Mouse (Mus musculus): ENCODE data around the gene Tspan7.

Gene Tspan7

DNA sequence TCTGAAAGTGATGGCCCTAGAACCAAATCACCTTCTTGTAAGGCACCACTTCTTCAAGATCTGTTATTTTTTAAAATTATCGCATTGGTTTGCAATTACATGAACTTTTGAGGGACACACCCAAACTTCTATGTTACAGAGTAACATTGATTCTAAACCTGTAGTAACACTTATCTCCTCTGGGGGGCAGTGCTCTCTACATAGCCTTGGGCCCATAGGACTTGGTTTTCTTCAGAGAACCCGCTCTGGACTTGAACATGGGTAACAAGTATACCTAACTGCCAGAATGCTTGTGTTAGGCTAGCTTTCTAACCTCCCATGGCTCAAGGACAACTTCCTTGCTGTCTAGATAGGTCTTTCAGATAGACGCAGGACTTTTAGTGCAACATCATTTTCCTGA lies 64.8 kb downstream of the Tspan7 start:
- DNase-seq (ENCODE audit: low spot score) = no peak

DNA sequence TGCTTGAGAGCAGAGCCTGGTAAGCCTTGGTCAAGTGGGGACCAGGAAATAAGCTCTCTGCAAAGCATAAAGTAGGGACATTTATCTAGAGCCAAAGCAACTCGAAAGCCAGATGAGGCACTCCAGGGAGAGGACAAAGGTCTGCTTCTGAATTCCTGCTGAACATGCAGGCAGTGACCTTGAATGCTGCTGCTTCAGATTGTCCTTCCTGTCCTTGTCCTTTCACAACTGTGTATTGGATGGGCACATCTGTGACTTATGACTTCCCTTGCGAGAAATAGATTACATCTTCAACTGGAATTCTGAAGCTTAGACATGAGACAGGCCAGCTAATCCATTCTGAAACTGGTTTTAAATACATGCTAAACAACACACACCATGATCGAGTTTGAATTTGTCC lies 71.9 kb downstream of the Tspan7 start:
- DNase-seq (ENCODE audit: low spot score) = no peak

DNA sequence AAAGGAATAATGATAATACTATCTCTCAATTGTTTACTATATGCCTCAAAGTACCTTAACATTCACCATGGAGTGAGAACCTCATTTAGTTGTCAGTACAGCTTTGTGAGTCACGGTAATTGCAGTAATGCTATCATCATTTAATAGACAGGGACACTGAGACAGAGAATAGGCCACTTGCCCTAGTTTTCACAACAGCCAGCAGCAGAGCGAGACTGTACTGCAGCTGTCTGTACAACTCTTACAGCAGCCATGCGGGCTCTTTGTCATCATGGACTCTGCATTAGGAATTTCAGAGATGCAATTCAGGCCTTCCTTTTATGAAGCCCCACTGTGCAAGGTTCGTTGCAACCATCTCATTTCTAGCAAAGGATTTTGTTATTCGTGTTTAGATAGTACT lies 72.6 kb downstream of the Tspan7 start:
- no peak for DNase-seq (ENCODE audit: low spot score)

DNA sequence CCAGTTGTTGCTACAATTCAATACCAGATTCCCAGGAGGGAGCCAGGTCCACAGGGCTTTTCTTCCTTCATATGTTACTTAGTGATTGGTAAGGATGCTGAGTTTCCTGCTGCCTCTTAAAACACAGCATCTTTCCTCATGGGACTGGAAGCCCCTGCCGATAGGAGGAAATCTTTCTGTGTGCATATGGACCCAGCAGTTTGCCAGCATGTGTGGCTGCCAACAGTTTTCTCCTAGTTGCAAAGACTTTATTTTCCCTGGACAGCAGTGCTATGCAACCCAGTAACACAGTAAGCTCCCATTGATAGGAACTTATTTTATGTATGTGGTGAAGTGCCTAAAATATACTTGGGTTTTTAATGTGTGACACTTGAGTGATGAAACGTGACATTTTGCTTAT lies 73.7 kb downstream of the Tspan7 start:
- no peak for DNase-seq (ENCODE audit: low spot score)

DNA sequence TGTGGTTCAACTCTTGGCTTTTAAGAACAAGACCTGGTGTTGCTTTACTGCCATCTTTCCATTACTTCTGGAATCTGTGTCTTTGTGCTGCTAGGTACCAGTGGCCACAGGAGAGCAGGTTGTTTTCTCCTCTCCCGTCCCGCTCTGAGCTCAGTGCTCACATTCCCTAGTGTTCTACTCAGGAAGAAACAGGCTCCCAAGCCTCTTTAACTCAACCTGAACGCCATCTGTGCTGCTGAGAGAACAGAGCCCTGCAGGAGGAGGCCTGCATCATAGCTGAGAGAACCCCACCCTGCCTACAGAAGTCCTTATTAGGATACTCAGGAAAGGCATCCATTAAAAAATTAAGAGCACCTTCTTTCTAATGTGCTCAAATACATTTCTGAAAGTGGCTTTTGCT lies 80.9 kb downstream of the Tspan7 start:
- DNase-seq (ENCODE audit: low spot score) = no peak

DNA sequence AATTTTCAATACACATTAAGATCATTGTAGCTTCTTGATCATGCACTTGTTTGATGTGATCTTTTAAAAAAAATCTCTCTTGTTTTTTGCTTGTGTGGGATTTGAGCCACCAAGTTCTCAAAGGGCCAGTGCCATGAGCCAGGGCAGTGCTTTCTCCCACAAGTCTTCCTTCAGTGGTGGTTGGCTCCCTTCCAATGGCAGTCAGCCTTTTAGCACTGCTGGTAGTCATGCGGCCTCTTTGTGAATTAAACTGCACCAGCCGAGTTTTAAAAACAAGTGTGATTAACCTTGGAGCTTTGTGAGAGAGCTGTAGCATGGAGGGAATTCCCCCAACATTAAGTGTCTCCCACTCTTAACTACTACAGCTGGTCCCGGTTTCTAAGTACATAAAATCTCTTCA lies 89.6 kb downstream of the Tspan7 start:
- DNase-seq (ENCODE audit: low spot score) = no peak

DNA sequence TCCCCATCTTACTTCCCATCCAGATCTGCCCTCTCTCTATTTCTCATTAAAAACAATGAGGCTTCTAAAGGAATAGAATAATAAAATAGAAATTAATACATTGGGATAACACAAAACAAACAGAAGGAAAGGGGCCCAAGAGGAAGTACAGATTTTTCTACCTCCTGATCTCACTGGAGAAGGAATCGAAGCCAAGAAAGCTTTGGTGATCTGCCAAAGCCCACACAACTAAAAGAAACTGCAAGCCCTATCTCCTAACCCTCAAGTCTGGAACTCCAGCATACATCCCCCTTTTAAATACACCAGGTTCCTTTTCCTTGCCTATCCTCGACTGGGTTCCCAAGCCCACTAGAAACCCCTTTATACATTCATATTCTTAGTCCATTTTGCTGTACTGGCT lies 90.4 kb downstream of the Tspan7 start:
- no peak for DNase-seq (ENCODE audit: low spot score)

DNA sequence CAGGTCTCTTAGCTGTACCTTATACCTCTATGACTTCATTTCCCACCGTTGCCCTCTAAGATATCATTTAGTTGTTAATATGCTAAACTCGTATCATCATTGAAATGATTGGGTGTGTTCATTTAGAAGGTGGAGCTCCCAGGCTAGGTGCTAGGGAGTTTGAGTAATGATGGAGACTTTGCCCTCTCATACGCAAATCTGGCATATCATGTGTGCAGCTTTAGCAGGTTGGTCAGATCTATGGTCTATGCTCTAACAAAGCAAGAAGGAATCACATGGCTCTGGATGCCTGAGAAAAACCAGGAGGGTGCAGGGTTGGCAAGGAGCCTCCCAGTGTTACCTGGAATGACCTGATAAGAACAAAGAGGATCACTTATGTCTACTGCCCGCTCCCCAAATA lies 91.4 kb downstream of the Tspan7 start:
- DNase-seq (ENCODE audit: low spot score) = no peak

DNA sequence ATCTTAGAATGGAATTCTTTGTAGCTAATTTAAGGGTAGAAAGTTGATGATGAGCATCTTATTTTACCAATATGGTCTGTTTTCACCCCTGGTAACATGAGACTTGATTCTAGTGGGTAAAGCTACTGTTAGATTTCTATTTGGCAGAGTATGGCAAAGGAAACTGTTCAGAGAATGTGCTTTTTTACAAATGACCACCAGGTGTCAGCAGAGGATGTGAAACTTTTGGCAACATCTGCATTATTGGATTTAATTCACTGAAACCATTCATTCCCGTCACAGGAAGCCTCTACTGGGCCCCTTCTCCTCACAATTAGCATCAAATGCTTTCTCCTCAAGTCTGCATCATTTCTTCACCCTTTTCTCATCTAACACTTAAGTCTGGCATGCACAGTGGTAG lies 92.4 kb downstream of the Tspan7 start:
- no peak for DNase-seq (ENCODE audit: low spot score)

DNA sequence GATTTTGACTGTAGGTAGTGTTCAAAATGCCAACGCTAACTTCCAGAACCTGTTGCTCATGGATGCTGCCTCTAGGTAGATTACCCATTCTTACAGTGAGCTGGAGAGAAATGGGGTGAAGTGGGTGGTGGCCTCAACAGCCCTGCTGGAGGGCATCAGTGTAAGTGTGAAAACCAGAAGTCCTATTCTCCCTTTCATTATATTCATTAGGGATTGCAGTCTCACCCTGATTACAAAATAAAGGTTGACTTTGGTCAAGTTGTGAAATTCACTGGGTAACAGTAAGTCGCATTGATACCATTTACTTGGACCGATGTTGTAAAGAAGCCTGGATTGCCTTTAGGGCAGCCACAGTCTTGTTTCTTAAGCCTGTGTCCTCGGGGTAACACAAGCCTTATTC lies 97.8 kb downstream of the Tspan7 start:
- DNase-seq (ENCODE audit: low spot score) = no peak

DNA sequence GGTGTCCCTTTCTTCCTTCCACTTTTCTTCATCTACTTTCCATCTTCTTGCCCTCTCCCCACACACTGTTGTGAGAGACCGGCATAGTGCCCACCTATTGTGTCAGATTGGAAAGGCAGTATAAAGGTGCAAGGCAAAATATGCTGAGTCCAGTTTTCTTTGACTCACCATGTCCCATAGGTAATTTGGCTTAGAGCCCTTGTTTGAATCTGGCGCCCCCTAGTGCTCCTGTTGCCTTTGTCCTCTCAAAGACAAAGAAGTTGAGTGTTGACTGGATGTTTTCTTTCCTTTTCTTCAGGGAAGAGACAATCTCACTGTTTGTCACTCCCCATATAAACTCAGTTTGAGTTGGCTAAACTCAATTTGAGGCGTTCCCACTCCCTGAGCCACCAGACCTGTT lies 107.3 kb downstream of the Tspan7 start:
- no peak for DNase-seq (ENCODE audit: low spot score)

DNA sequence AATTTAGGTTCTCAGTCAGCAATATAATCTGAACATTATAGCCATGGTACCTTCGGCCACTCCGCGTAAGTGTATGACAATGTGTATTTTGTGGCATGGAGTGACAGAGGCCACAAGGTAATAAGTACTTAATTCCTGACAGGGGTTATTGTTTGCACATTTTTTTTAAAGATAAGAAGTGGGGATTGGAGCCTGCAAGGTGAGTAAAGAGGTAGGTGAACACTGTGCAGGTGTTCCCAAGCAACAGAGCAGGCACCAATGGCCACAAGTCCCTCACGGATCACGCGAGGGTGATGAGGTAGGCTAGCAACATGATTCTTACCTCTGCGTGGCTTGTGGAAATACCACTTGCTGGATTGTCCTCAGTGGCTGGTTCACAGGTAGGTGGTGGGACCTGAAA lies 108.6 kb downstream of the Tspan7 start:
- no peak for DNase-seq (ENCODE audit: low spot score)

DNA sequence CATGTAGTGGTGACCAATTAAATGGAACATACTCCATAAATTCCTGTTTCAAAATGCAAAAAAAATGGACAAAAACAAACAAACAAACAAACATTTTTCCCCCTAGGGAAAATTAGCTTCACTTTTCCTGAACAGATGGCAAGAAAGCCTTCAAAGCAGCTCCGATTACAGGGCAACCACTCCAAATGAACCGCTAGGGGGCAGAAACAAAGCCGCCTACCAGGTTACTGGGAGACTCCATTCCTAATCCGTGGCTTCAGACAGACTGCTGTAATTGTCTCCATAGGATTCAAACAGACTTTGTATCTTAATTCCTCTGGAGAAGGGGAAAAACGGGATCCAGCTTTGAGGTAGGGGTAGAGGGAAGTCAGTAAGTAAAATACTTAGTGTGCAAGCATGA lies 132.2 kb downstream of the Tspan7 start:
- no peak for DNase-seq (ENCODE audit: low spot score)

DNA sequence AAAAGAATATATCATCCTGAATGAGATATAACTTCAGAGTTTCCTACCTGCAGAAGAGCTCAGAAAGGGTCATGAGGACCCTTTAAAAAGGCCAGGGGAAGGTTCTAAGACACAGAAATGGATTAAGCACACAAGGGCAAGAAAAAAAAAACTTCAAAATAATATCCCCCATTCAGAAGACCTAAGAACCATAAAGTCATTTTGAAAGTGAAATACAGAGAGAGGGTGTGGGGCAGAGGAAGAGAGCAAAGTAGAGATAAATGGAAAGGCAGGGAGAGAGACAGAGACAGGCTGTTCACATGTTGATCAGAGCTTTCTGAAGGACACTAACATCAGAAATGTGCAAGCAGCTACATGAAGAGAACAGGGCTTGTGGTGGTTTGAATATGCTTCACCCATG lies 156.1 kb downstream of the Tspan7 start:
- DNase-seq (ENCODE audit: low spot score) = no peak
